Mouse (Mus musculus): ENCODE measurements around the gene Lysmd4.

Gene Lysmd4

DNA sequence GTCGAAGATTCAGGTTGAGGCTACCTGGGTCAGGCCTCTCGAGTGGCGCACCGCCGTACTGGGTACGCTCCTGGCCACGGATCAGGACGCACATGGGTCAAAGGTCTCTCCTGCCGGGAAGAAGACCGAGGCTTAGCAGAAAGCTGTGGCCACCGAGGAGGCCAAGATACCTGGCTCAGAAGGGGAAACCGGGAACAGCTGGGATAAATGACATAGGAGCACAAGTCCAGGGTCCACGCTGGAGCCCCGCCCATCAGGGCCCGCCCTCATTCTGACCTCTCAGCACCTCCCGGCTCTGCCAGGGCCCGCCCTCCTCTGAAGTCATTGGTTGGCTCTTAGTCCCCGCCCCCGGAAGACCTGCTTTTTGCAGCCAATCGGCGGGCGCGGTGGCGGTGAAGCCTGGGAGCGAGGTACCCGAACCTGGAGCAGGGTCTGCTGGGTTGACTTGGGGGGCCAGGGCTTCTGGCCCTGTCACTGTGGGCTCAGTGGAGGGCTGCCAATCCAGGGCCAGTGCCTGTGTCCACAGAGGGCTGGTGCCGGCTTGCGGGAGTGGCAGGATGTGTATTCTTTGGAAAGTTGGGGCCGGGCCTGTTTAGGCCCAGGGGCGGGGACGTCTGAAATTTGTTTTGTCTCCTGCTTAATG, at the start of gene Lysmd4:
TSS of gene Lysmd4 (plus strand) at position 325 of the 643 bp plus-strand sequence.
- DNase-seq, result peak; percentile 96

DNA sequence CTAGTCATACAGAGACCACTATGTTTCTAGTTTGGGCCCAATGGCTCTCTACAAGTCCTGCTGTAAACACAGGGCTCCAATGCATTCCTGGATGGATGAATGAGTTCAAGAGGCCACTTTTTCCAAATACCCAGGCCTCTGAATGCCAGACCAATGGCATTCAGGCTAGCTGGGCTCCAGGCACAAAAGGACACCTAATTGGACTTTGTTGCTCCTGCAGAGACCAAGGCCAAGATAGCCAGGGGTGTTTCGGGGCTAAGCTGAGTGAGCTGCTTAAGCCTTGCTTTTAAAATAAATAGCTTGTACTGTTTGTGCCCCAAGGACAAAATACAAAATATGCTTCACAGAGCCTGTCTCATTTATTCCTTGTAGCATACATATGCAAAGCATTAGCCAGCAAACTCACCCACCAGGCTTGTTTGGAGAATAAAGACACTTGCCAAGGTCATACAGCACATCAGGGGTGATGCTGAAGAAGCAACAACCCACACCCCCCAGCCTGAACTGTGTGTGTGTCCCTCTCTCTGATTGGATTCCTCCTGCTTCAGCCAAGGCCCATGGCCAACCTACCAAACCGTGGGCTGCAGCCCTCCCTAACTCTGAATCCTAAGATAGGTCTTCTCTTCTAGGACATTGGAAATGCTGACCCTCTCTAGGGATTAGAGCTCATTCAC, 48.7 kb upstream of the Lysmd4 start:
- DNase-seq, result no peak

DNA sequence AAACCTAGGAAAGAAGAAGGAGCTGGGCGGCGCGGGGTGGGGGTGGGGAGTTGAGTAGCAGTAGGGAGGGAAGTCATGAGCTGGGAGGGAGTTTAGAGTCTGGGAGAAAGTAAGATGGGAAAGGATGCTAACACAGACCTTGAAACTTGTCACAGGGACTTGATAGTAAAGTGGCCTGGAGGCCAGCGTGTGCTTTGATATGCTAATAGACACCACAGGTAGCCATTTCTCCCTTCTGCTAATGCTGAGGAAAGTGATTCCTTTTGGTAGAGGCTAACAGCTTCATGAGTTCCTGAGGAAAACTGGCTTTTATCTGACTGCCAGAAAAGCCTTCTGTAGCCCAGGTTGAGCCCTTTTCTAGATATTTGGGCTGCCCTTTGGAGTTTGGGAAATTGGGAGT, 38.6 kb upstream of the Lysmd4 start:
- DNase-seq, result no peak

DNA sequence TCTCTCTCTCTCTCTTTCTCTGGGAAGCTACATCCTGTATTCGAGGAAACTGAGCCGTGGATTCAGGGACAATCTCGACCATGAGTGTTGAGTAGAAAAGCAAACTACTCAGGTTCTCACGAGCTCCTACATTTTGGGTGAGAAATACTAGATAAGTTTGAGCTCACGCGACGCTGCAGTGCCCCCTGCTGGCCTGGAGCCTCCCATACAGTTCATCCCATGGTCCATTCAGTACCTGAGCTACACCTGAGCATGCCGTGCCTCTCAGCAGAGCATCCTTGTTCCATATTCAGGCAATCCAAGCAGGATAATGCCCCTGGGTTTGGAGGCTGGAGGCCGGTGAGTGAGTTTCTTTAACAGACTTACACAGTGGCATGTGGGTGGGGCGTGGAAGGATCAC, 22.9 kb upstream of the Lysmd4 start:
- peak; percentile 69 for DNase-seq

DNA sequence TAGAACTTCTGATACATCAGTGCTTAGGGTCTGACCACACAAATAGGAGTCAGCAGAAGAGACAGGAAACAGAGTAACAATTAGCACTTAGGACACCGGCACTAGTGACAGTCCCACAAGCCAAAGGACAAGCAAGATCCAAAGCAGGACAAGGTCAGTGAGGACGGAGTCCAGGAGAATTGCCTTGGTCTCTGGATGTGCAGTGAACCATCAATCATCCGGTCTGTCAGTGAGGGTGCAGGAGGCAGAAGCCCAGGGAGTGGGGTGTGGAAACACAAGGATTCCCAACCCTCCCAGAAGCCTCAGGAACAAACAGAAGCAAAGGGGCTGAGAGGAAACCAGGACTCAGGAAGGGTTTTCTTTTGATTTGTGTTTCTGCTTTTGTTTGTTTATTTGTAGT, 18.7 kb upstream of the Lysmd4 start:
- DNase-seq, result no peak

DNA sequence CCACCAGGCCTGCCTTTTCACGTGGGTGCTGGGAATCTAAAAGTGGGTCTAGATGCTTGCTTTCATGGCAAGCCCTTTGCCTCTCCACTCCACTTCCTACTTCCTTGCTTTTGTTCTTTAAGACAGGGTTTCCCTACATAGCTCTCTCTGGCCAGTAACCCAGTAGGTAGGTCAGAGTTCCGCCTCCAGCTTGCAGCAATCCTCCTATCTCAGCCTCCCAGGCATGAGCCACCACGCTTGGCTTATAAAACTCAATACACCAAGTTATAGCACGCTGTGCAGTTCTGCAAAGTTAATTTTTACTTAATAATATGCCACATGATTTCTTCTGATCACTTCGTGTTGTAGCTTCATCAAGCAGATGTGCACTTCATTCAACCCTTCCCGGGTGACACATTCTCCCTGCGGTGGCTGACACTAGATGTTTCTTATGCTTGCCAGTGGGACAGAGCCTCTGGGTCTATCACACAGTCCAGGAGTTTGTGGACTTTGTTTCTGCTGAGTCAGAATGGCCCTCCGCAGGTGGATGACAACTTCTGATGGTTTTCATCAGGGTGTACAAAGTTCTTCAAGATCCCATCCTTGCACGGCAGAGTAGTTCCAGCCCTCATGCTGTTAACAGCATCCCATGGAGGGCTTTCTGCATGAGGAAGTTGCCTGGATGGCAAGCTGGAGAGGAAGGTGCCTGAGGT, 16.5 kb upstream of the Lysmd4 start:
- DNase-seq, result no peak

DNA sequence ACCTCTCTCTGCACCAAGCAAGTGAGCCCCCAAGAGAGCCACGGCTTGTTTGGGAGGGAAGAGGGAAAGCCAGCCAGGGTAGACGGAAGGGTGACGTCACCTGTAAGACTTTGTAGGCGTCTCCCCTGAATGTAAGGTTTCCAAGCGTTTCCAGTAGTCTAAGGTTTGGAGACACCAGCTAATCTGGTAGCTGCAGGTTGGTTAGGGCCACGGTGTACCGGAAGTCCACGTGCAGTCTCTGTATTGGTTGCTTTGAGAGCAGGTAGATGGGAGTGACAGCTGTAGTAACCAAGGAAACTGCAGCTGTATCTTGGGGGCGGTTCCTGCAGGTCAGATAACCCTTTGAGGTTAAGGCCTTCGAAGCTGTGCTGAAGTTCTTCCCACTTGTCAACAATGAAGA, 15.8 kb upstream of the Lysmd4 start:
- no peak for DNase-seq

DNA sequence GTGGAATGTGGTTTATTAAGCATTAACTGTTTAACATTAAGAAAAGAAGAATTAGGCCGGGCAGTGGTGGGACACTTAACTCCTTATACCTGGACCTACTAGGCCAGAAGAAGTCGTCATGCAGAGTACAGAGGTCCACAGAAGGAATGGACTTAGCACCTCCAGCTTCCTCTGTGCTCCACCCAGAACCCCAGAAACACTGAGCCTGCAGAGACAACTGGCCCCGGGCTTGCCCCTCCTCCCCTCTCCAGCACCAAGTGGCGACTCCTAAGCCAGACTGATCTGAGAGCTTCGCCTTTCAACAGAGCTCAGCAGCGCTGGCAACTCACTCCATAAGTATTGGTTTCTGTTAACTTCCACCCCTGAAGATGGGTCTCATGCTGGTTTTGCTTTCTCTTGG, 14.6 kb upstream of the Lysmd4 start:
- DNase-seq, result no peak

DNA sequence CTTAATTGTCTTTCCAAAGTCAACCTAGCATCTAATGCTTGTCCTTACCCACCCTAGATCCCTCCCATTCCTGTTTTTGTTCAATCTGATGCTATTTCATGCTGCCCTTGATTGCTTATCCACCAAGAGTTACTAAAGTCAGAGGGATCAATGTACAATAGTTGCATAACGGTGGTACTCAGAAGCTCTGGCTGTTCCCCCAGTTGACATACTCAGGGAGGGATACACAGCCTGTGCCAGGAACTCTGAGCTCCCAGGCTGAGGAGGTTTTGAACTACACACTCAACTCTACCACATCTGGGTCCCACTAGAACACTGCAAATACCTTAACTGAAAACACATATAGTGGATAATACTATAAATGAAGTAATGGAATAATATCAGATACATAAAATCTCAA, 14.0 kb upstream of the Lysmd4 start:
- no peak for DNase-seq

DNA sequence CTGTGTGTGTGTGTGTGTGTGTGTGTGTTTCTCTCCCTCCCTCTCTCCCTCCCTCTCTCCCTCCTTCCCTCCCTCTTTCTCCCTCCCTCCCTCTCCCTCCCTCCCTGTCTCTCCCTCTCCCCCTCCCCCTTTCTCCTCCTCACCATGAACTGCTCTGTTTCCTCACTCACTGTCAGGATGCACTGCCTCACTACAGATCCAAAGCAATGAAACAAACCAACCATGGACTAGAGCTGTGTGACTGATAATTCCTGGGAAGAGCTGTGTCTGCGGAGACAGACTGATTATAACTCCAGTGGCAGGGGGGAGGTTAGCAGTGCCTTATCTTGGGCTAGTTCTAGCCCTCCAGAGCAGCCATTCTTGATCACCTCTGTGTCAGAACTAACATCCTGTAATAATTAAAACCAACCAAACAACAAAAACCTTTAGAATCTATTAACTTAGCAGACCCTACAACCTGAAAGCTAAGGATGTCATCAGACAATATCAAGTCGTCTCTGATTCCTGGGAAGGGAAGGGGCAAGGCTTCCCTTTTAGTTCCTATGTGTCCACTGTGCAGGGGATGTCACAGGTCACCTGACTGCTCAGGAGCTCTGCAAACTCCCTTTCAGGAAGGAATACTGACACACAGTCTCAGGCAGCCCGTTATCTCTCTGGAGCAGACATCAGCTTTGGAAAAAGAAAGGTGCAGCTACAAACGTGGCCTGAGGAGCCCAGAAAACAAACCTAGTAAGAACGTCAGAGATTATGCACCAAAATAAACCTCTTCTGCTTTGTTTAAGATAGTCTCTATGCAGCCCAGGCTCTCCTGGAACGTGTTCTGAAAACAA, 12.1 kb upstream of the Lysmd4 start:
- no peak for DNase-seq

DNA sequence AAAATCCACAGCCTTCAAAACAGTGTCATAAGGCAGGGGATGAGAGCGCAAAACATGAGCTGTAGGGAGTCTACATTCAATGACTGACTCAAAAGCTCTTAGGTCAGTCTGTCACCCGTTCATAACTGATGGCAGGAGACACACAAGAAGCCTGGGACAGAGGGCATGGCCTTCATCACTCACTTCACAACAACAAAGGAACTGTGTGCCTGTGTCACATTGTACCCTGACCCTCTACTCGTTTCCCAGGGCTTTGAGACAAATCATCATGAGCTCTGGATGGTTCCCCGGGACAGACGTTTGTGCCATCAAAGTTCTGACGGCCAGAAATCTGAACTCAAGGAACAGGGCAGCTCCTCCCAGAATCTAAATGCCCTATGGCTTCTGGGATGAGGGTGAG, 11.0 kb upstream of the Lysmd4 start:
- no peak for DNase-seq

DNA sequence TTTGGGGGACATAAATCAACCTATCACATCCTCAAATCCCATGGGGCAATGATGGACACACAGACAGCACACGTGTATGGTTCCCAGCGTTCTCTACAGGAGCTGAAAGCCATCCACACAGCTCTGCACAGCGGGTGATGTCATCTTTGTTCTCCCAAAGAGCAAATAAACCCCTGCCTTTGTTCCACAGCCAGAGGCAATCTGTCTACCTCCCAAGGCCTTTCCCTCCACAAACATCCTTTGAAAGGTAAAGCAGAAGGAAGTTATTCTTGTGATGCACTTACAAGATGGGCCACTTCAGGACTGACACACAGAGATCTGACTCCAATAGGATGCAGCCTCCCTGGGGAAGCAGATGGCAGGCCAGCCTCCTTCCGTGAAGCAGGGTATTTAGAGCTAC, 10.4 kb upstream of the Lysmd4 start:
- no peak for DNase-seq

DNA sequence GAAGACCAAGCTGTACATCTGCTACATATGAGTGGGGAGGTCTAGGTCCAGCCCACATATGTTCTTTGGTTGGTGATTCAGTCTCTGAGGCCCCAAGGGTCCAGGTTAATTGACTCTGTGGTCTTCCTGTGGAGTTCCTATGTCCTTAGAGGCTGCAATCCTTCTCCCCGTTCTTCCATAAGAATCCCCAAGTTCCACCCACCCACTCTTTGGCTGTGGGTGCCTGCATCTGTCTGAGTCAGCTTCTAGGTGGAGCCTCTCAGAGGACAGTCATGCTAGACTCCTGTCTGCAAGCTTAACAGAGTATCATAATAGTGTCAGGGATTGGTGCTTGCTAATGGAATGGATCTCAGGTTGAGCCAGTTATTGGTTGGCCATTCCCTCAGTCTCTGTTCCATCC, 8.8 kb upstream of the Lysmd4 start:
- DNase-seq, result no peak

DNA sequence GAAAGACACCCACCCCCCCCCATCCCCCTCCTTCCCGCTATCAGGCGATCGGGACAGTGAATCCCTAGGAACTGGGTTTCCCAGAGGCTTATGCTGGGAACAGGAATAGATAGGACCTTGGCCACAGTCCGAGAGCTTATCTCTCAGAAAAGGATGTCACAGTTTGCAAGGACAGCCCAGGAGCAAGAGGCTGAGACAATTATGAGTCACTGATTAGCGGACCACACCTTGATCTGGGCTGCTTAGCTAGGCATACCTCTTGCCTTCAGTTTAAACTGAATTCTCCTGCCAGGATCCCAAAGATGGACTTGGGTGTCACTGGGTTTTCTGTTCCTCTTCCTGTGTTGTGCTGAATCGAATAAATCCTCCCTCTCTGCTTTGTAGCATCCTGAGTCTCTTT, 6.0 kb upstream of the Lysmd4 start:
- no peak for DNase-seq

DNA sequence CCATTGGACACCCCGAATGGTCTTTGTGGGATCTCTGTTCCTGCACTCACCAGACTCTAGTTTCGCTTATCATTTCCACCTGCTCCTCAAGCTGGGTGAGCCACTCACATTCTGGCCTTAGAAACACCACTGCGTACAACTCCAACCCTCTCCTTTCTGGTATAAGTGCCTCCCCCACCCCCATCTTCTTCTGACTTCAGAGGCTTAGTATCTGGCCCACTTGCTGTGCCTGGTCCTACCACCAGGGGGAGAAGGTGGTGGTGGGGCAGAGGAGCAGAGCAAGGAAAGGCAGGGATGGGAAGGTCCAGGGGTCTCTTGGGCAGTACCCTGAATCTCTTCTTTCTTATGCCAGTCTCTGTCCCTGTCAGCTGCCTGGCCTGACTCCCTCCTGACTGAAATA, 5.3 kb upstream of the Lysmd4 start:
- DNase-seq, result peak; percentile 63

DNA sequence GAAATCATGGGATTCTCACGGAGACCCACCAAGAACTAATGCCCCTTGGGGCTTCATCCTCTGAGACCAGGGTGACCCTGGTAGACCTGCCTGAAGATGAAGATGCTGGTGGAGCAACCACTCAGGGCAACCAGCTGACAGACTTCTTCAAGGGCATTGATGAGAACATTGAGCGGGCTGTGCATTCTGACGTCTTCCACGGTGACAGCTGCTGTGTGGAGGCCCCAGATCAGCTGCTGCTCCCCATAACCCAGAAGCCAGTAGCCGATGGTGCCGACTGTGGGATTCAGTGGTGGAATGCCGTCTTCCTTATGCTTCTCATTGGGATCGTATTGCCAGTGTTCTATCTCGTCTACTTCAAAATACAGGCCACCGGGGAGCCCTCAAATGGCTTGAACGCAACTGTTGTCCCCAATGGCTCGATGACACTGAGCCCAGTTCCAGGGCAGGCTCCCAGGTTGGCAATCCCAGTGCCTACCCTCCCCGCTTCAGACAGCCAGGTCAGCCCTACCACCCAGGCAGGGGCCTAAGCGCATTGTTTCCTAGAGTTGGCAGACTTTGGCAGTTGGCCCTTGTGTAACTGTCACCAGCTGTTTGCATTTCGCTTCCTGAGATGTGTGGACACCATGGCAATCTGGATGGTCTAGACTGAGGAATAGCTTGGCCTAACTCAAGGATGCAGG, 3.7 kb downstream of the Lysmd4 start:
- DNase-seq, result no peak

DNA sequence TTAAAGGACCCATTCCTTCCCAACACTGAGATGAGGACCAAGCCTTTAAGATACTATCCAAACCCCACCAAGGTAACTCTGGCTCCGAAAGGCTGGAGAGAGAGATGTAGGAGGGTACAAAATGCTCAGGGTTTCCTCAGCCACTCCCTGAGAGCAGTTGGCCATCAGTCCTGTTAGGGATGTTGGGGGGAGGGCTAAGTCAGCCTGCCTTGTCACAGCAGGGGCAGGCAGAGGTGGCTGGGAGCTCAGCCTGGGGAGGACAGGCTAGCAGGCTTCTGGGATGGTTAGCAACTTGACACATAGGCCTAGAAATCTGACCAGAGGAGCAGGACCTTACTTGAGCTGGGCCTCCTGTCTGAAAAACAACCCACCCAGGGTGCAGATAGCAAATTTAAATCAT, 5.2 kb downstream of the Lysmd4 start:
- DNase-seq, result no peak

DNA sequence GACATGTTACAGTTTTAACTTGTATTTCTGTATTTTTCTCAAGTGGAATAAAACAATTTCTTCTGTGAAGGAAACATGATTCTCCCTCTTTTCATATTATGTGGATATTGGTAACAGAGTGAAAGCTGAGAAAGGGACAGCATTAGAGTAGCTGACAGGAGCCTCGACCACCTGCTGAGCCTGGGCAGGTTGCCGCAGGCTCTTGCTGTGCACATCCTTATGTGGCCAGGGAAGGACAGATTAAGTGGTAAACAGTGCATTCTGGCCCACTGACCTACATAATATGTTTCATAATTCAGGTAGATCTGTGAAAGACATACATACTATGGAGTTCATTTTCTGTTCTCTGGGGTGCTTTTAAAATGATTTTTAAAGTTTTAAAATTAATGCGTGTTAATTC, 6.0 kb downstream of the Lysmd4 start:
- no peak for DNase-seq

DNA sequence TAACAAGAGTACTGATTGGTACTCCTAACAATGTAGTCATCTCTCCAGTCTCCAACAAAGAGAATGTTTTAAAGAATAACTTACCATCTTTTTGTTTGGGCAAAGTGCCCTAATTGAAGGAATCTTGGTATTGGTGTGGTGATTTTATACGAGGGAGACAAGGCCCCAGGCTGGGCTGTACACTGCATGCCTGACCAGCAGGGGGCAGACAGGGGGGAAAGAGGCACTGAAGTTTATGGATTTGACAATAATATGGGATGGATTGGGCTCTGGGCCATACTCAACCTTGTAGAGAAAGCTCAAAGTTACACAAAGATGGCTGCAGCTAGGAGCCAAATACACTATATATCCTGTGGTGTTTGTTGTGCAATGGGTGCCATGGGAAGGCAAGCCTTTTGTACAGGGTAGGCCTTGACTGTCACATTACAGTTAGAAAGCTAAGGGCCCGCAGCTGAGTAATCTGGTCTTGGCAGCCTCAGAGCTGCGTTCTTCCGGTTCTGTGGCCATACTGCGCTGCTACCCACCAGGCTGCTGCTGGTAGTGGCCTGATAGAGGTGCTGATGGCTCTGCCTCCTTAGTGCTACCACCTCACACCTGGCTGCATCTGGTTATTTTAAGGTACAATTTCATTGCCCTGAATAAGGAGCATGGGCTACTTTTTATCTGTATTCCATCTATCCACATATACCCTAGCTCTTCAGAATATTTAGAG, 6.7 kb downstream of the Lysmd4 start:
- DNase-seq, result peak; percentile 43

DNA sequence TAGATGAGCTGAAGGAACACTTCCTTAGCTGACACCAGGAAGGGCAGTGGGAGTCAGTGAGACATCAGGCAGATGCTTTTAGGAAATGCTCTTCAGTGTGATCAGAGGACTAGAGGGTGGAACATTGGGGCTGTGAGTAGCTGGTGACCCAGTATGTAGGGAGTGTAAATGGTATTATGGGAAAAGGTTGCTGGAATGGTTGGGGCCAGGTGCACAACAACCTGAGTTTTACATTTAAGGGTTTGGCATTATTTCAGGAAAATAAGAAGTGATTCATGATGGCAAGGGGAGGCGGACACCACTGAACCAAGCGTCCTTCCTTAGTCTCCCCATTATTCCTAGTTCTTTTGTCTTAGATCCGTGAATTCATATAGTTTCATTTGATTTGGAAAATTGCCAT, 7.4 kb downstream of the Lysmd4 start:
- no peak for DNase-seq

DNA sequence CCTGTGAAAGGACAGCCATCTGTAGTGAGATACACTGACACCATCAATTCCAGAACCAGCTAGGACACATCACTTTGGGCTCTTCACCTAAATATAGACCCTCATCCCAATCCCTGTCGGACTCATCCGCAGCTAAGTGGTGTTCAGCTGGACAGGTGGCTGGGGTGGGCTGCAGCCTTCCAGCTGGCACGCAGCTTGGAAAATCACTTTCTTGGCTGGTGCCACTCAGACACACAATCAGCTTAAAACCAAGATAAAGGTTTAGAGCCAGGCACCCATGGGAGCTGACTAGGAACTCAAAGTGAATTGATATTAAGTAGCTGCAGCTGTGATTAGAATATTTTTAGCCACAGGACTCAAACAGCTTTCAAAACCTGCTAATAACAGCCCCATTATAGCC, 7.9 kb downstream of the Lysmd4 start:
- DNase-seq, result no peak

DNA sequence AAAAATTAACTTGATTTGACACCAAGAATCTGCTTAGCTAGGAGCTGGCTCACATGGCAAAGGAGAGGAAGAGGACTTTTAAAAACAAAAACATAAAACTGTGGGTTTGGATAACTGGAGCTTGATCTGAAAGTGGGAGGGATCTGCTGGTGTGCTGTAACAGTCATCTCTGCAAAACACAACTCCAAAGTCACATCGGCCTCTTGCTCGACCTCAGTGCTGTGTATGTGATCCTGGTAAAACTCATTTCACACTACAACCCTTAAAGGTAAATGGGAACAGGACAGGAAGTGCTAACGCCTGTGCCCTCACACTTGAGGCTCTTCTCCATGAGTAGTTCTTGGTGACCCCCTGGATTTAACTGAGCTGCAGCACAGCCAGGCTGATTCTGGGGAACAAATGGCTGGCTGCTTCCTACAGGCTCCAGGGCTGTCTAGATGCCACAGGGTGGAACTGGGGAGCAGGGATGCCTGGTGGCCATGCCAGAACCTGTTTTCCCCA, 8.3 kb downstream of the Lysmd4 start:
- DNase-seq, result no peak
